Mouse (Mus musculus) spleen, embryonic (tissue): Measurements from ENCODE around the gene Uck1.

ENCODE experiments used
- CTCF ChIA-PET: fragments of 350-600 bp; sonication (Branson Sonifier 250); formaldehyde crosslinking; loops from one replicate; lab custom pipeline; 2022; lab: Charles Lee

Gene Uck1

DNA sequence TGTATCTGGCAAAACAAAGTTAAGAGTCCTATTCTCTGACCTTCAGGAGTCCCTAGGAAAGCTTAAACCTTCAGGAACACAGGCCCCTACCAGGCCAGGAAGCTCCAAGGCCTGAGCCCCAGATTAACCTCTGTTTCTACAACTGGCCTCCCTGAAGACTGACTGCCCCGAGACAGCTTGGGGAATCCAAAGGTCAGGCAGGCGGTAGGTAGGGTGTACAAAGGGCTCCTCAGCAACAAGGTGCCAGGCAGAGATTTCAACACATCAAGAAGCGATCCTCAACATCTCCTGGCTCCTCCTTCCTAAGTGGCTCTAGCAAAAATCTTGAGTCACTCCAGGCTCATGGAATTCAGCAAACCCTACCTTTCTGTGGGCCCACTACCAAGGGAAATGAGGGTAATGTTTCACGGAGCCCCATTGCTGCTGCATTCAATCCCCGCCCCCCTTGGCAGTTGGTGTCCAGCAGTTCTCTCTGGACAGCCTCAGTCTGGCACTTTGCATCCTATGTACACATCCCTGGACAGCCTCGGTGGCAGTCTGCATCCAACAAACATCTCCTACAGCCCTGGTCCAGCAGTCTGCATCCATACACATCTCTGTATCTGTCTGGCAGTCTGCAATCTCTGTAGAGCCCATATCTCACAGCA is 949 bp downstream of the Uck1 start:
- CTCF ChIA-PET, result no interaction called here

DNA sequence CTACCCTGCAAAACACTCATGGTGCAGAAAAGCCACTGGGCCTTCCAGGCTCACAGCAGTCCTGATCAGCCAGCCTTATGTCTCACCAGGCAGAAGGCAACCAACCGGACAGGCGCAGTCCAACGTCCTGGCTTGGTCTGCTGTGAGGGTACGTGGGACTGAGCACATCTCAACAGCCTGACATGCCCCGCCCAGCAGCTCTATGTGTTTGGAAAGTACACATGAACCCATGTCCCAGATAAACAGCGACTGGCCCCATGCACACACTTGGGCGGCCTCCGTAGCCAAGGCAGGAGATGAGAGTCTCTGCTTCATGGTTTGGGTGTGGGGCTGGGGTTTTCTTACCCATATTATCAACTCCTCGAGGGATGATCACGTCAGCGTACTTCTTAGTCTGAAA is 3.7 kb downstream of the Uck1 start:
- CTCF ChIA-PET, result no interaction called here

GRCm38 (mm10) chr2:32254563-32254962 is 5.4 kb downstream of the Uck1 start:
- CTCF ChIA-PET, result no interaction called here

DNA sequence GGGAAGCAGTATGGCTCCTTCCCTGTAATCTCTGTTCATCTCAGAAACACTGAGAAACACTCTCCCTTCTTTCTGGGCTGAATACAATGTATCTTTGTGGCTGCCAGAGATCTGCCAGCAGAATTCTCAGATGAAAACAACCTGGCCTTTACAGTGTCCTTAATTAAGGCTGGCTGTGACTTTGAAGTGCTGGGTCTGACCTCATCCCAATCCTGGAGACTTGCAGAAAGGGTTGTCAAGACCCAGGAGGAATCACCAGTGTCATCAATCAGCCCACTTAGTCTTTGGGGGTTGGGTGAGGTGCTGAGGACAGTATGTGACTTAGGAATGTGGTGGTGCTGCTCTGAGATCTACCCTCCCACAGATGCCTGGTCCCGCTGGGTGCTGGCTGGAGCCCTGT is 6.6 kb downstream of the Uck1 start:
- CTCF ChIA-PET, result no interaction called here

- CTCF ChIA-PET, result no interaction called here
Measured at GRCm38 (mm10) chr2:32252658-32253057, 7.3 kb downstream of the Uck1 start.

DNA sequence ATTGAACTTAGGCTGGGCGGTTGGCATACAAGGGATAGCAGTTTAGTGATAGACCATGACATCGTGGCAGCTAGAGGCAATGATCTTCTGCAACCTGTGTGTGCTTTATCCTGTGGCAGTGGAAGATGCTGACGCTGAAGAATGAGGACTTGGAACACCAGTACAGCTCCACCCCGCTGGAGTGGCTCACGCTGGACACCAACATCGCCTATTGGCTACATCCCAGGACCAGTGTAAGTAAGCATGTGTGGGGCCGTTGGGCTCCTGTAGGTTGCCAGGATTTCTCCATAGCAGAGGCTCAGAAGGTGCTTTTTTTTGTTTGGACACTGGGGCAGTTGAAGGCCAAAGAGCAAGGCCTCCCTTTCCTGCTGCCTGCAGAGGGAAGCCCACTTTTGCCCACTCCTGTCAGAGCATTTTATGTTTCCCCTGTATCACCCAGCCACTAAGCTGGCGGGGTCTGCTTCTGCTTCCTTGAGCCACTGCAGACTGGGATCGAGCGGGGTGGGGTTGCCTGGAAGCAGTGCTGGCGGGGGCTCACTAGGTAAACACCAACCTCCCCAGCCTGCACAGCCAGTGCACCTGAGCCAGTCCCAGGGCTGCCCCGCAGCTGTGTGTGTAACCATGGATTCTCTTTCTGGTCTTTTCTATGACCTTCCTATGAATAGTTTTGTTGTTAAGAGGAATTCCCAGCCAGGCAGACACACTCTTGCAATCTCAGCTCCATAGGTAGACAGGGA is 8.0 kb downstream of the Uck1 start:
- CTCF ChIA-PET, result no interaction called here

- CTCF ChIA-PET, result no interaction called here
Measured at GRCm38 (mm10) chr2:32248377-32249361, 11.3 kb downstream of the Uck1 start.

GRCm38 (mm10) chr2:32246741-32247140 is 13.2 kb downstream of the Uck1 start:
- CTCF ChIA-PET, result no interaction called here

DNA sequence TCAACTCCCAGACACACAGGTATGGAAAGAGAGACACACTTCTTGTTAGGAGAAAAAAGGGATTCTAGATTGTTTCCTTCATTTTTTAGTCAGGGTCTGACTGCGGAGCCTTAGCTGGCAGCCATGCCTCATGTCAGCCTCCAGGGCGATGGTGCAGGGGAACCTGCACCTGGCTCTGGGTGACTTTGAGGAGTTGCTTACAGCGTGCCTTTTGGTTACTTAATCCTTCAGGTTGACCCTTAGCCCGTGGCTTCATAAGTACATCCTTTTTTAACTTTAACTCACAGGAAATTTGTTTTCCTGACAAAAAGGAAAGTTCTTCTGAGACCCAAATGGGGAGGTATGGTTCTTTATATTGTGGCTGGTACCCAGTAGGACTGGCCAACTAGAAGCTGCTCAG is 17.0 kb downstream of the Uck1 start:
- CTCF ChIA-PET, result no interaction called here

GRCm38 (mm10) chr2:32240591-32240990 is 19.4 kb downstream of the Uck1 start:
- CTCF ChIA-PET, result no interaction called here

GRCm38 (mm10) chr2:32238708-32239435 is 21.1 kb downstream of the Uck1 start:
- CTCF ChIA-PET, result no interaction called here

GRCm38 (mm10) chr2:32237571-32237970 is 22.4 kb downstream of the Uck1 start:
- CTCF ChIA-PET, result no interaction called here

GRCm38 (mm10) chr2:32236760-32237487 is 23.0 kb downstream of the Uck1 start:
- CTCF ChIA-PET, result no interaction called here

DNA sequence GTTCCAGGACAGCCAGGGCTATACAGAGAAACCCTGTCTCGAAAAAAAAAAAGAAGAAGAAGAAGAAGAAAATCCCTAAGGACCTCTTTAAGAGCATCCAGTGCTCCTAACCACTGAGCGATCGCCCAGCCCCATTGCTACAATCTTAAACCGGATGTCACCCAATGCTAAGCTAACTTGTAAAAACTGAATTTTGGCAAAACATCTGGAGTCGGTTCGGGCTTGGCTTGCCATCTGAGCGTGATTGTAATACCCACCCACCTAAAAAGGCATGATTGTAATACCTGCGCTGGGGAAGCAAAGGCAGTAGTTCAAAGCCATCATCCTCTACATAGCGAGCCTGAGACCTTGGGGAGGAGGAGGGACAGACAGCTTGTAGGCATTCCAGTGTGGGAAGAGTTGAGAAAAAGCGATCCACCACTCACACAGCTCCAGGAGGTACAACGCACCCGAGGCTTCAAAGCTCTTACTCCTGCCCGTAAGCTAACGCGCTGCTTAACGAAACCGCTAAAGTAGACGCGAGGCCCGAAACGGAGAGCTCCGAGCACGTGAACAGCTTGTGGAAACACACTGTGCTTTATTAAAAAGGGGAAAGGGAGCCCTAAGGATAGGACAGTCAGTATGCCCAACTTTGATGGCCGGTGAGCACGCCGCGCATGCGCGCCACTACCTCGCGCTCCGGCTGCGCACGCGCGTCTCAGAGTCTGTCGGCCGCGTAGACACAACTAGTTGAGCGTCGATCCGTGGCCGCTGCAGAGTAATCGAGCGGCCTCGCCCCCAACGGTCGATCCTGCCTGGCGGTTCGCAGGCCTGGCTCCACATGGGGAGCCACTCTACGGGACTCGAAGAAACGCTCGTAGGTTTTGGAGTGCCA is 23.8 kb downstream of the Uck1 start, which contains the start of gene Pomt1:
TSS of gene Pomt1 (plus strand) at position 705 of the 874 bp plus-strand sequence.
- CTCF ChIA-PET, result interaction anchor here (0.6 to 0.8 kb wide), 2 partner anchors 21 to 1679 kb away, joined by 3 read pairs; no protein-coding TSS in a partner anchor

GRCm38 (mm10) chr2:32235433-32235832 is 24.5 kb downstream of the Uck1 start:
- CTCF ChIA-PET, result interaction anchor here (0.6 to 0.8 kb wide), 2 partner anchors 21 to 1680 kb away, joined by 3 read pairs; no protein-coding TSS in a partner anchor

GRCm38 (mm10) chr2:32222057-32222456 is 37.9 kb downstream of the Uck1 start:
- CTCF ChIA-PET, result no interaction called here

- CTCF ChIA-PET, result no interaction called here
Measured at GRCm38 (mm10) chr2:32221577-32221976, 38.4 kb downstream of the Uck1 start.

- CTCF ChIA-PET, result no interaction called here
Measured at GRCm38 (mm10) chr2:32220969-32221368, 39.0 kb downstream of the Uck1 start.

DNA sequence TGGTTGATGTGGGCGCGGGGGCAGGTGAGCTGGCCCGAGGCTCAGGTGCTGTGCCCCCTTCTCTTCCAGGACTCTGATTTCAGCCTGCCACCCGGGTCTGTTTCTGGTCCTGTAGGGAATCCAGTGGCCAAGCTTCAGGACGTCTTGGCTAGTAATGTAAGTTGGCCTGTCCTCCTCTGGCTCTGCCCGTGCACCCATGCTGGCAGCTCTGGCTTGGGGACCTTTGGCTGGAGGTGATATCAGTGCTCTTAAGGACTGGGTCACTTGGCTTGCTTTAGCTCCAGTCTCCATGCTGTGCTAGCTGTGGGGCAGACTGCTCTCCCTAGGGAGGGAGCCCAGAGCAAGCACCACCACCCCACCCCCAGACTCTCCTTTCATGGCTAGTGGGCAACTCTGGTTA is 39.9 kb downstream of the Uck1 start:
- CTCF ChIA-PET, result no interaction called here

DNA sequence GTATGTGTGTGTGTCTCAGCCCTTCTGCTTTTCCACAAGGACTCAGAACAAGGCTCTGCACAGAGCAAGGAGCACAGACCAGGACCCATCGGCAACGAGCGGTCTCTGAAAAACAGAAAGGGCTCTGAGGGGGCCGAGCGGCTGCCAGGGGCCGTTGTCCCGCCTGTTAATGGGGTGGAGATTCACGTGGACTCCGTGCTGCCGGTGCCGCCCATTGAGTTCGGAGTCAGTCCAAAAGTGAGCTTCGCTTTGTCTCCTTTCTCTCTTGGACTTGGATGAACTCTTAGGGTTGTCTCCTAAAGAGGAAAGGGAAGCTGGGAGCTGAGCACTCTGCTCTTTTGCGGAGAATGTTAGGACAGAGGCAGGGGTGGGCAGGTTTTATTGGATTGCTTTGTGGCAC is 40.5 kb downstream of the Uck1 start:
- CTCF ChIA-PET, result no interaction called here
